Mouse (Mus musculus): ENCODE results near the gene Itpr2. TPM values are rescaled to one million over a fixed set of nuclear protein-coding genes. Genes with fewer than 3 reads are reported as not detected.

The Itpr2 gene
- total RNA-seq, 2 experiments from 2014 or later, result 39.6 to 41.7 TPM

DNA sequence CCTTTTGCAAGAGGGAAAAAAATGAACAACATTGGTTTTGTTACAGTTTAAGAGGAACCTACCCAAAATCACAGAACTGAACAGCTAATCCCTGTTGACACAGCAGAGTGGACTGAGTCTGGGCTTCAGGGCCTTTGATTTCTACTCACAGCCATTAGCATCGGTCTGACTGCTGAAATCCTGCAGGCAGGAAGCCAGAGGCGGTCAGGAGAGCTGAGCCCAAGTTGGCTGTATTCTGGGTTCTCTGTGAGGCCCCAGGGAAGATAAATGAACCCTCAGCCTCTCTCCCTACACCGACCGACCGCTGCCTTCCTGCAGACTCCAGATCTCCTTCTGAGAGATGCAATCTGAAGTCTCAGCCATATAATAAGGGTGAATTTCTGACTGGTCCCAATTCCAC, 231.9 kb downstream of the Itpr2 start:
- DNase-seq (ENCODE audit: low spot score in 2 of 2), result no peak

DNA sequence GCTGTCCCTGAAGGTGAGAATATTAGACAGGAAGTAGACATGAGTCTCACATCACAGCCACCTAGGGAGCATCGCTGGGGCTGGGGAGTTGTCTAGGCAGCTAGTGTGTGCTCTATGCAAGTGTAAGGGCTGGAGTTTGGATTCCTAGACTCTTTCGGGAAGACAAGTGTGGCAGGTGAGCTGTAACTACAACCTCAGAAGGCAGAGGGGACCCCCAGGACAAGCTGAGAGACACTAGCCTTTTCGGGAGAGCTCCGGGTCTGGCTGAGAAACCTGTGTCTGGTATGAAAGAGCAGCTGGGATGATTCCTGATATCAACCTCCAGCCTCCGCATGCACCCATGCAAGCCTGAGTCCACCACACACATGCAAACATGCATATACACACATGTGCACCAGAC, 232.7 kb downstream of the Itpr2 start:
- DNase-seq (ENCODE audit: low spot score in 2 of 2), result no peak

GRCm38 (mm10) chr6:146260674-146261376, 241.2 kb downstream of the Itpr2 start:
- no peak for DNase-seq (ENCODE audit: low spot score in 2 of 2)

- no peak for DNase-seq (ENCODE audit: low spot score in 2 of 2)
These were observed 243.3 kb downstream of the Itpr2 start for GRCm38 (mm10) chr6:146258751-146259150.

DNA sequence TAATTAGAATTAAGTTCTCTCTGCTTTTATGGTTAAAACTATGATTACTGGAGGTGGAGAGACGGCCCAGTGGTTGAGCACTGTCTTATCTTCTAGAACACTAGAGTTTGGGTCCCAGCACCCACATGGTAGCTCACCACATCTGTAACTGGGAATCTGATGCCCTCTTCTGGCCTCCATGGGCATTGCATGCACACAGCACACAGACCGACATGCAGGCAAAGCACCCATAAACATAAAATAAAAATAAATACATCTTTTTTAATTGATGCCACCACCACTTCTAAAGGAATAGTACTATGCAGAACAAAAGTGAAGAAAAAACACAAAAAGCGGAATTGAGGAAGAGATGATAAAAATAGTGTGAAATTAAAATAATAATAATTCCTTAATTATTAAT, 243.8 kb downstream of the Itpr2 start:
- DNase-seq (ENCODE audit: low spot score in 2 of 2), result no peak

GRCm38 (mm10) chr6:146256947-146257670, 244.9 kb downstream of the Itpr2 start:
- no peak for DNase-seq (ENCODE audit: low spot score in 2 of 2)

GRCm38 (mm10) chr6:146256401-146256800, 245.6 kb downstream of the Itpr2 start:
- DNase-seq (ENCODE audit: low spot score in 2 of 2), result no peak

GRCm38 (mm10) chr6:146255656-146256055, 246.4 kb downstream of the Itpr2 start:
- DNase-seq (ENCODE audit: low spot score in 2 of 2), result no peak

- no peak for DNase-seq (ENCODE audit: low spot score in 2 of 2)
These were observed 247.1 kb downstream of the Itpr2 start for GRCm38 (mm10) chr6:146254931-146255330.

DNA sequence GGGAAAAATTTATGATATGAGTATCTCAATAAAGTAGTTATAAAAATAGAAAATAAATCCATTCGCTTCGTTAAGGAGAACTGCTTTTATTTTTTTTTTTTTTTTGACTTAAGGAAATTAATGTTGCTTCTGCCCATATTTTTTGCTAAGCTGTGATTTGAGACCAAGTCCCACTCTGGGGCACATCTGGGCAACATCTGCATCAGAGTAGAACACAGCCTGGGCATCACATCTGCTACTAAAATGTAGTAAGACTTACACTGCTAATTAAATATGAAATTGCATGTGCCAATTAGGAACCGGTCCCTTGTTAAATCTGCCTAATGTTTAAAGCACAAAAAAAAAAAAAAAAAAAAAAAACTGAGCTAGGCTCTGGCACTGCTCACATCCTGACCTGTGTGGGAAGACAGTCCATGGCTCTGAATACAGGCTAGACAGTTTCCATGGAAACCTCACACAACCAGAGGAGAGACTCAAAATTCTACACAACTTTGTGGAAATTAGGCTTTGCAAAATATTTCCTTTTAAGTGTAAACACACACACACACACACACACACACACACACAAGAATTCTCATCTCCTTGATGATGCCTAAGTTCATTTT, 247.7 kb downstream of the Itpr2 start:
- DNase-seq (ENCODE audit: low spot score in 2 of 2), result no peak

DNA sequence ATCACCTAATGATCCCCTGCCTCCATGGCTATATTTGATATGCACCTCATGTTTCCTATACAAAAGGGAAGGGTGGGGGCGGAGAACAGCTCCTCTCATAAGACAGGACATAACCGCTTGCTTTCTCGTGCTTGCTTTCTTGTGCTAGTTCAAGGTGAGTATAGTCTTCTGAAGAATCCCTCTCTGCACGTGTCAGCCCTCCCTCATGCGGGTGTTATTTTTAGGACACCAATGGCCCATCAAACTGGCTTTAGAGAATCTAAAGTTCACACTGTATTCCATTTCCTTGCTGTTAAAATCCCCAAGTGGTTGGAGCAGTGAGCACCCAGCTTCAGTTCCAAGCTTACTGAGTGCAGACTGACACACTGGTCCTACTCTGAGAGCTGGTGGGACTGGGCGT, 252.9 kb downstream of the Itpr2 start:
- no peak for DNase-seq (ENCODE audit: low spot score in 2 of 2)

GRCm38 (mm10) chr6:146248341-146248740, 253.7 kb downstream of the Itpr2 start:
- no peak for DNase-seq (ENCODE audit: low spot score in 2 of 2)

GRCm38 (mm10) chr6:146247906-146248305, 254.1 kb downstream of the Itpr2 start:
- DNase-seq (ENCODE audit: low spot score in 2 of 2), result no peak

- DNase-seq (ENCODE audit: low spot score in 2 of 2), result no peak
These were observed 255.7 kb downstream of the Itpr2 start for GRCm38 (mm10) chr6:146246368-146246767.

GRCm38 (mm10) chr6:146245888-146246287, 256.1 kb downstream of the Itpr2 start:
- DNase-seq (ENCODE audit: low spot score in 2 of 2), result no peak

- DNase-seq (ENCODE audit: low spot score in 2 of 2), result no peak
These were observed 259.0 kb downstream of the Itpr2 start for GRCm38 (mm10) chr6:146243068-146243467.

DNA sequence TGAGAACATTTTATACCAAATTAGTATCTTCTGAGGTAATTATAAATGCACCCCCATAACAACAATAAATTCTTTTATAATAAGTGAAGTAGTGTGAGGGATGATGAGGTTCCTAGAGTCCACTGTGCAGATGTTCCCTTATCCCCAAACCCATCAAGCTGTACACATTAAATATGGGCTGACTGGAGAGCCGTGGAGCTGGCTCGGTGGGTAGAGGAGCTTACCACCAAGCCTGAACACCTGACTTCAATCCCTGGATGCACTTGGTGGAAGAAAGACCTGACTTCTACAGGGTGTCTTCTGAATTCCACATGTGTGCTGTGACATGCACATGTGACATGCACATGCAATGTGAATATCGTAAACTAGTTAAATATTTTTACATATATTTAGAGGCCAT, 260.7 kb downstream of the Itpr2 start:
- DNase-seq (ENCODE audit: low spot score in 2 of 2), result no peak

- DNase-seq (ENCODE audit: low spot score in 2 of 2), result no peak
These were observed 266.9 kb downstream of the Itpr2 start for GRCm38 (mm10) chr6:146235165-146235564.

DNA sequence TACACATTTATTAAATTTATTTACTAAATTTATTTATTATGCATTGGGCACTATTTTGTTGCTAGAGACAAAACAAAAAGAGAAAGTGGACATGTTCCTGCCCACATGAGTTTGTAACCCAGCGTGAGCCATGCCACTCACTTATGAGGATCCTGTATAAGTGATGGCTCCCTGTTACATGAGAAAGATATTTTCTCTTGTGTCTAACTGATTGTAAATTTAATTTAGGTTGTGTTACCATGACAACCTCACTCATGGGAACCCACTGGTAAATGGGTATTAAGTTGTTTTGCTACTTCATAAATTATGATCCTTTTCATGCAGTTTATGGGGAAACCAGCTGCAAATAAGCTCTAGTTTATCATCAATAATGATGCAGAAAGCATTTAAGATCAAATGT, 267.6 kb downstream of the Itpr2 start:
- DNase-seq (ENCODE audit: low spot score in 2 of 2), result no peak

GRCm38 (mm10) chr6:146230903-146231302, 271.1 kb downstream of the Itpr2 start:
- DNase-seq (ENCODE audit: low spot score in 2 of 2), result no peak

GRCm38 (mm10) chr6:146230373-146230788, 271.6 kb downstream of the Itpr2 start:
- no peak for DNase-seq (ENCODE audit: low spot score in 2 of 2)

- no peak for DNase-seq (ENCODE audit: low spot score in 2 of 2)
These were observed 272.1 kb downstream of the Itpr2 start for GRCm38 (mm10) chr6:146229967-146230366.
